Mouse (Mus musculus): ENCODE measurements around the gene Brd1. TPM values are rescaled to one million over a fixed set of nuclear protein-coding genes. Genes with fewer than 3 reads are reported as not detected.
A peak's percentile ranks its signal among the peaks of the same experiment; 100 is the strongest.
"Not testable (repeated sequence)": the region's sequence is repeated elsewhere in the genome, so short reads cannot be mapped to it uniquely, and the experiment has no call there.

Gene Brd1
- total RNA-seq, 2 experiments from 2014 or later: 52.5 to 60.6 TPM

DNA sequence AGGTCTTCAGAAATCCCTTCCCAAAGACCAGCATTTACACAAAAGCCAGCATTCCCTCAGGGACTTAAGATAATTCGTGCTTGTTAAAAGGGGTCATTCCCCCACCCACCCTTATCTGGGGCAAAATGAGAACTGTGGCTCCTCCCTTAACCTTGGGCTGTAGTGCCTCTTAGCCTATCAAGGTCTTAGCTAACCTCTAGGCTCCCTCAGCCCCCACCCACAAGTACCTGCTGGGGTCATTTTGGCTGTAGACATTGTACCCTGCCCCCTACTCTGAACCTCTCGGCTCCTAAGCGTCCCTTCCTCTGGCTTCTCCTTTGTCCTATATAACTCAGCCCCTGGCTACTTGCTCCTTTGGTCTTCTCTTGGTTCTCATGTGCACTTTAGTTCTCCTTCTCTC lies 11.9 kb upstream of the Brd1 start:
- no peak for DNase-seq (ENCODE audit: low spot score in 2 of 2)
- H3K4me3 ChIP-seq: no peak overlapping the region
- H3K27ac ChIP-seq: no peak overlapping the region
- TF ChIP-seq CTCF (conservative IDR thresholded peaks at IDR 0.05): no peak

DNA sequence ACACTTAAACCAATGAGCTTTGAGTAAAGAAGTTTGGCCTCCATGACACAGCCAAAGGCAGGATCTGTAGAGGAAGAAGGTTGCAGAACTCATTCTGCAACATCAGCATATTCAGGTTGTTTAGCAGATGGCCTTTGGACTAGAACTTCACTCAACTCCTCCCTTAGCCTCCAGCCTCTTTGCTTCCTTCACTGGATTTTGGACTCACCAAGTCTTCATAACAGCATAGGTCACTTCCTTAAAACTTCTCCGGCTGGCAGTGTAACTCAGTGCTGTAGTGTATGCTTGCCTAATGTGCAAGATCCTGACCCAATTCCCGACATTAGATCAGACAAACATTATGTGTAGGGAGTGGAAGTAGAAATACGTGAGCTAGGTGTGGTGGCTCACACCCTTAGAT lies 11.3 kb upstream of the Brd1 start:
- TF ChIP-seq CTCF (conservative IDR thresholded peaks at IDR 0.05): no peak
- no peak for DNase-seq (ENCODE audit: low spot score in 2 of 2)
- Histone ChIP-seq H3K27ac (no peak overlapping the region), H3K4me3 (no peak overlapping the region)

DNA sequence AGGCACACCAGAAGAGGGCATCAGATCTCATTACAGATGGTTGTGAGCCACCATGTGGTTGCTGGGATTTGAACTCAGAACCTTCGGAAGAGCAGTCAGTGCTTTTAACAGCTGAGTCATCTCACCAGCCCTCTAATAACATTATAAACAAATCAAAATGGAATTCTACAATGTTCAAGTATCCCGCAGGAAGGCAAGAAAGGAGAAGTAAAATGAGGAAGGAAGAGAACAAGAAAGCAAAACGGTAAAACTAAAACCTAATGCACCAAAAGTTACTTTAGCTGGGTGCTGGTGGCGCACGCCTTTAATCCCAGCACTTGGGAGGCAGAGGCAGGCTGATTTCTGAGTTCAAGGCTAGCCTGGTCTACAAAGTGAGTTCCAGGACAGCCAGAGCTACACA lies 9.3 kb upstream of the Brd1 start:
- not testable (repeated sequence) for H3K27ac ChIP-seq; DNase-seq (ENCODE audit: low spot score in 2 of 2)

DNA sequence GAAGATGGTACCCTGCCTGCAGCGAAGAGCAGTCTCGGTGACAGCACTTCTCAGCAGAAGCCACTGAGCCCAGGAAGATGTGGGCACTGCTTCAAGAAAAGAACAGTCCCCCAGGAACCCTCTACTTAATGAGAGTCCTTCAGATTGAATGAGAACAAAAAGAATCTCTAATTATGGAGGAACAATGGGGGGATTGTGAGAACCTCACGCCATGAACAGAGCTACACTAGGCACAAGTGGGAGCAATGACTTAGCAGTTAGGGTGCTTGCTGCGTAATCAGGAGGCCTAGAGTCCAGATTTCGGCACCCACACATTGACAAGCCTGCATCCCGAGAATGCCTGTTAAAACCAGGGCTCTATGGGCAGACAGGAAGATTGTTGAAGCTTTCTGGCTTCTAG lies 7.3 kb upstream of the Brd1 start:
- Histone ChIP-seq H3K27ac (peak overlapping the region; percentile 51), H3K4me3 (no peak overlapping the region)
- no peak for DNase-seq (ENCODE audit: low spot score in 2 of 2)
- TF ChIP-seq CTCF (conservative IDR thresholded peaks at IDR 0.05): no peak

More for the DNA sequence above, 9.3 kb upstream of the Brd1 start:
- not testable (repeated sequence) for H3K4me3 ChIP-seq

DNA sequence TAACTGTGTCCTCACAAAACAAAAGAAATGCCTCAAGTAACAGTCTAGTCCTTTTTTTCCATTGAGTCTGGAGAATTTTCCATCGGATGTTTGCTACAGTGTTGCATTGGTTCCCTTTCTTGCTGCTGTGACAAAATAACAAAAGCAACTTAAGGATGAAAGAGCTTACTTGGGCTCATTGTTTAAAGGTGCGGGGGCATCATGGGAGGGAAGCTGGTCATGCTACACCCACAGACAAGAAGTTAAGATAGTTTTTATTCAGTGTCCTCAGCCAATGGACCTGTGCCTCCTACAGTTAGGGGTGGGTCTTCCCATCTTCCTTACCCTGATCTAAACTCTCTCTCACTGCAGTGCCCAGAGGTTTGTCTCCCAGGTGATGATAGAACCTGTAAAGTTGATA lies 4.4 kb upstream of the Brd1 start:
- no peak overlapping the region for H3K4me3 ChIP-seq
- no peak for TF ChIP-seq CTCF (conservative IDR thresholded peaks at IDR 0.05)
- DNase-seq (ENCODE audit: low spot score in 2 of 2): no peak
- H3K27ac ChIP-seq: no peak overlapping the region

DNA sequence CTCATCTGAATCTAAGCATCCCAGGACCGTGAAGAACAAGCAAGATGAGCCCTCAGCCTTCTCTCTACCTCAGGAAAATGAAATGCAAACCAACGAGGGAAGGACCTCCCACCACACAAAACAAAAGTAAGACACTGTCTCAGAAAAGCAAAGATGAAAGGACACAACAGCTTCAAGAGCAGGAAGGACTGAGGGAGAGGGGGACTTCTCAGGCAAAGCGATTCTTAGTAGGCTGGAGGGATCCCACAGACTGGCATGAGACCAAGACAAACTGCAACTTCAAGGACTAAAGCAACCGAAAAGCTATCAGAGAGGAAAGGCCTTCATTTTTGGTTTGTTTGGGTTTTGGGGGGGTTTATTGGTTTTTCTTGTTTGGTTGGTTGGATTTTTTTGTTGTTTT lies 2.1 kb upstream of the Brd1 start:
- Histone ChIP-seq H3K4me3 (no peak overlapping the region), H3K27ac (no peak overlapping the region)
- TF ChIP-seq CTCF (conservative IDR thresholded peaks at IDR 0.05): no peak
- no peak for DNase-seq (ENCODE audit: low spot score in 2 of 2)

DNA sequence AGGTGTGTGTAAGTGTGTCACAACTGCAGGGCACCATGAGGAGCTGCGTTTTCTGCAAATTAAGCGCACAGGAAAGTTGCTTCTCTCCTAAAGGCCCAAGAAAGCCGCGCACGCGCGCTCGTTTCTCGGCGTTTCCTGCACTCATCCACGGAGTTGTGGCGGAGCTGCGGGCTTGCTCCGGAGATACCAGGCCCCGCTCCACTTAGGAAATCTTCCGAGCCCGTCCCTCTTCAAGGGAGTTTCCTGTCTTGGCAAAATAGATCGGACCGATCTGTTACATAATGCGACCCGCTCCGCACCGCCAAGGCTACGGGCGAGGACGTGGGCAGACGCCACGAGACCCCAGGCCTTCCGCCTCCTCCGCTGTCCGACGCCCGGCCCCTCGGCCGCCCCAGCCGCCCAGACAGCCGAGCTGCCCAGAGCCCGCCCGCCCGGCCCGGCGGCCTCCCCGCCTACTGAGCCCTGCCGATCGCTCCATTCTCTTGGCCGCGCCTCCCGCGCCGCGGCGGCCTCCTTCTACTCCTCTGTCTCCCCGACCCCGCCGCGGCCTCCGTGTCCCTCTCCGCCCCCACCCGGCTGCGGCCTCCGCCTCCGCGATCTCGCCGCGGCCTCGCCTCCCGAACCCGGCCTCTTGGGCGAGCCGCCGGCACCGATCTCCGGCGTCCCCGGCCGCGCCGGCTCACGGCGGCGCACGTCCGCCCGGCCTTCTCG lies 837 bp downstream of the Brd1 start:
- Histone ChIP-seq H3K4me3 (peak overlapping the region; percentile 85), H3K27ac (peak overlapping the region; percentile 93)
- TF ChIP-seq CTCF (conservative IDR thresholded peaks at IDR 0.05): no peak
- peak in 1 of 2 experiments; percentile 65 for DNase-seq (ENCODE audit: low spot score in 2 of 2)

DNA sequence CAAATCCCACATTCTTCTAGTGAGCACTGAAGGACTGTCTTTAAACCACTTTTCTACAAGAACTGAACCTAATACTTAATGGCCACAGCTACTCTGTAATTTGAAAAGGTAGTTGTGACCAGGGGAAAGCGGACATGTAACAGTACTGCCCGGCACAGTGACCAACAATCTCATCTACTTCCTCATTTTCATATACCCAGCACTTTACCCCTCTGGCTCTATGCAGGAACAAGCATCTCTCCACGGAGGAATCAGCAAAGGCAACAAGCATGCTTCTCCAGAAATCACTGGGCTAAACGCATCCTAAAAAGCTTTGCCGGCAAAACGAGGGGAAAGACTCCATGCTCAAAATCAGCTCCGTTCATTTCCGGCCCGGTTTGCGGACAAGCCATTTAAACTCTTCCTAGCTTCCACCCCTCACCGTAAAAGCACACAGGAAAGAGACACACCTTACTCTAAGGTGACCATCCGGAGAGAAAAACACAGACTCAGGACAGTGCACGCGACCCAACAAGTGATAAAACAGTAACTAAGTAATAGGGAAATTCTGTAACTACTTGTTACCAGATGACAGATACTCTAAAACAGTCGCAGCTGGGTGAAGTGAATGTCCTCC lies 1.5 kb downstream of the Brd1 start:
- peak overlapping the region; percentile 93 for H3K27ac ChIP-seq
- no peak for DNase-seq (ENCODE audit: low spot score in 2 of 2)

DNA sequence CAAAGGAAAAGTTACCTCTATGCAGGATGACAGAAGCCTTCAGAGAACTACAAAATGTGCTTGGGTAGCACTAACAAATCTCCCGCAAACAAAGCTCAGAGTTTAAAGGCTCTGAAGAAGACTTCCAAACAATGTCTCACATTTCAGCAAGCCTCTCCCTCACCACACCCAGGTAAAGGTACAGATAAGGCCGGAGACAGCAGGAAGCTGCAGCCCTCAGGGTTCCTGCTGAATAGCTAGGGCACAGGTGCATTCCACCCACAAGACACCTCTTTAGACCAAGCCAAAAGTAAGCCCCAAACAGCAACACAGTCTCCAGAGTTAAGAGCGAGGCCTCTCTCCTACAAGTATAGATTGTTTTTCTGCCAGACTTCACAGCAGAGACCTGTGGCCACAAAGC lies 3.3 kb downstream of the Brd1 start:
- no peak for TF ChIP-seq CTCF (conservative IDR thresholded peaks at IDR 0.05)
- Histone ChIP-seq H3K4me3 (no peak overlapping the region), H3K27ac (no peak overlapping the region)
- DNase-seq (ENCODE audit: low spot score in 2 of 2): no peak

More for the DNA sequence above, 1.5 kb downstream of the Brd1 start:
- peak overlapping the region; percentile 85 for H3K4me3 ChIP-seq
- no peak for TF ChIP-seq CTCF (conservative IDR thresholded peaks at IDR 0.05)

DNA sequence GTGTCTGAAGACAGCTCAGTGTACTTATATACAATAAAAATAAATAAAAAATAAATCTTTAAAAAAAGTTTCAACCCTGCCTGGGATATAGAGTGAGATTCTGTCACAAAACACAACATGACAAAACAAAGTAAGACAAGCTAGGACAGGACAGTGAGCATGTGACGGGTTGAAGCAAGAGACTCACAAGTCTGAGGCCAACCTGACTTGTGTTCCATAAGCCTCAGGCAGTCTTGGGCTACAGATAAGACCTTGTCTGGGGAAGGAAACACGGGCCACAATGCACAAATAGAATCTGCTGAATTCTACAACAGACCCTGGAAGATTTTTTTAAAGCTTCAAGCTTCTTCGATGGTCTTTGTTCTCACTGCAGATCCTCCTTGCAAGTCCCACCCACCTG lies 6.8 kb downstream of the Brd1 start:
- no peak for TF ChIP-seq CTCF (conservative IDR thresholded peaks at IDR 0.05)
- Histone ChIP-seq H3K4me3 (no peak overlapping the region), H3K27ac (no peak overlapping the region)
- DNase-seq (ENCODE audit: low spot score in 2 of 2): no peak

DNA sequence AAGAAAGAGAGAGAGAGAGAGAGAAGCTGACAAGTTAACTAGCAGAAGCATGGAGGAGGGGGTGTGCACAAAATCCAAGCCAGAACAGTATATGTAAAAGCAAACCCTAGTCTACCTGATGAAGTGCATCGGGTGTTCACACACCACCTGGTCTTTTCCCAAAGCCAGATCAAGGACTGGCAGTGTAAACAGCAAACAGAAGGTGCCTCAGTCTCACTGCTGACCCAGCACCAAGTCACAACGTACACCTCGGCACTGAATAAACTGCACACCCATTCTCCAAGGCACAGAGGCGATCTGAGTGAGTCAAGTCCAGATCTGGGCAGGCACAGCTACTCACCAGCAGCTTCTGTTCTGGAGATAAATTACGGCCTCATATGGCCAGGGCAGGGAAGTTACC lies 9.0 kb downstream of the Brd1 start:
- DNase-seq (ENCODE audit: low spot score in 2 of 2): no peak
- Histone ChIP-seq H3K27ac (no peak overlapping the region), H3K4me3 (no peak overlapping the region)
- no peak for TF ChIP-seq CTCF (conservative IDR thresholded peaks at IDR 0.05)

DNA sequence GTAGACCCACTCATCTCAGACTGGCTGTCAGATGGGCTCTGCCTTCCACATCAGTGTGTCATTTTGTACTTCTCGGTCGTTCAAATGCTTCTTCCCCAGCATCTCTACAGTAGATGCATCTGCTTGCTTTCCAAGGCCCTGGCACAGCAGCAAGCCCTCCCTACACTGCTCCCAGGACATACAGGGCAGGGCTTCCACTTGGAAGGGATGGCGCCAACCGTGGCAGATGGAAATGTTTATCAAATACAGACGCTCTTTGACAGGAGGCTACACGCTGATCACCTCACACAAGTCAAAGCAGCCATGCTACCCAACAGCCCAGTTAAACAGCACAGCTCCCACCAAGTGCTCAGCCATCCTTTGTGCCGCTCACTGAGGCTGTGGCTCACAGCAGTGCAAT lies 9.7 kb downstream of the Brd1 start:
- H3K27ac ChIP-seq: no peak overlapping the region; the same call in 1 of the 2 replicates
- no peak for DNase-seq (ENCODE audit: low spot score in 2 of 2)
- no peak overlapping the region for H3K4me3 ChIP-seq
- TF ChIP-seq CTCF (conservative IDR thresholded peaks at IDR 0.05): no peak

DNA sequence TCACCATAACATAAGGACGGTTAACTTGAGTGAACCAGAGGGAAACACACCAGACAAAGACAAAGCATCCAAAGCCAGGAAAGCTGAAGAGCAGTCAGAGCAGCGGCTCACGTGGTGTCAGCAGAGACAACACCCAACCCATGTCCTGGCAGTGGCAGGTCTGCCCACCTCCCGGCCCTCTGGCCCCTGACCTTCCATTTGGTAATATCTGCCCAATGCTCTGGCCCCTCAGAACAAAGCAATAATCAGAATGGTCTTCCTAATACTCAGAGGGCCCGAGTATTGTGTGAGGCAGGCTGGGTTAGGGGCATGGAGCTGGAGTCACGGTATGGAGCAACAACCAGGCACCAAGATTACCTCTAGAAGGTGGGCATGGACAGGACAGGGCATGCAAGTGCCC lies 10.8 kb downstream of the Brd1 start:
- no peak for TF ChIP-seq CTCF (conservative IDR thresholded peaks at IDR 0.05)
- no peak for DNase-seq (ENCODE audit: low spot score in 2 of 2)
- Histone ChIP-seq H3K4me3 (no peak overlapping the region), H3K27ac (no peak overlapping the region)

DNA sequence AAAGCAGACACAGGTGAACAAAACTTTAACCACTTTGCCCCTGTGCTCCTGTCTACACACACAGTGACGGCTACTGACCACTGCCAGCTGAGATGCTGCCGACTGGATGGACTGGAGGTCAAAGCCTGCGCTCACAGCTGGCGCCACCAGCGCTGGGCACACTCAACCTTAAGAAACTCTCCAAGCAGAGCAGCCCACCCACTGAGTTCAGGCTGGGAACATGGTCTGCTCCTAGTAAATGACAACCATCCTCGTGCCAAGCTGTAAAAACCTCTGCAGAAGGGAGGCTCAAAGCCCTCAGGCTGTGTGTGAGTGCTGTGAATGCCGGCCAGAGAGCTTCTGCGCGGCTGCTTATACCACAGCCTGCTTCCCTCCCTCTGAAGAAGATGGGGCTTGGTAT lies 16.8 kb downstream of the Brd1 start:
- 0 out of 2 replicates have a peak overlapping the region, but pooled peaks have one; percentile 2 for H3K27ac ChIP-seq
- DNase-seq (ENCODE audit: low spot score in 2 of 2): no peak
- no peak for TF ChIP-seq CTCF (conservative IDR thresholded peaks at IDR 0.05)
- H3K4me3 ChIP-seq: no peak overlapping the region
